Mouse (Mus musculus): Measurements from ENCODE around the gene Plvap.
A peak's percentile ranks its signal among the peaks of the same experiment; 100 is the strongest.

The Plvap gene

GRCm38 (mm10) chr8:71485142-71486135 lies 26.1 kb downstream of the Plvap start, which contains the start of gene Ano8:
Ano8 (minus strand) TSS chr8:71485963.
- peak; percentile 87 for DNase-seq

- no peak for DNase-seq
These were observed 26.8 kb downstream of the Plvap start for GRCm38 (mm10) chr8:71484736-71485135.

GRCm38 (mm10) chr8:71483932-71484331 lies 27.6 kb downstream of the Plvap start:
- peak; percentile 85 for DNase-seq

GRCm38 (mm10) chr8:71478943-71479342 lies 32.6 kb downstream of the Plvap start:
- no peak for DNase-seq

GRCm38 (mm10) chr8:71477196-71477845 lies 34.2 kb downstream of the Plvap start:
- DNase-seq = peak; percentile 65

- peak; percentile 90 for DNase-seq
These were observed 35.2 kb downstream of the Plvap start for GRCm38 (mm10) chr8:71476099-71476940.

GRCm38 (mm10) chr8:71475702-71476075 lies 35.9 kb downstream of the Plvap start:
- no peak for DNase-seq

GRCm38 (mm10) chr8:71474785-71475701 lies 36.5 kb downstream of the Plvap start:
- DNase-seq = no peak

GRCm38 (mm10) chr8:71474344-71474743 lies 37.2 kb downstream of the Plvap start:
- no peak for DNase-seq

GRCm38 (mm10) chr8:71472601-71473386 lies 38.8 kb downstream of the Plvap start:
- no peak for DNase-seq

GRCm38 (mm10) chr8:71471861-71472260 lies 39.7 kb downstream of the Plvap start:
- DNase-seq = no peak

- DNase-seq = no peak
These were observed 40.7 kb downstream of the Plvap start for GRCm38 (mm10) chr8:71470913-71471255.

- DNase-seq = no peak
These were observed 41.2 kb downstream of the Plvap start for GRCm38 (mm10) chr8:71470146-71470912.

GRCm38 (mm10) chr8:71469411-71469810 lies 42.1 kb downstream of the Plvap start:
- peak; percentile 73 for DNase-seq

GRCm38 (mm10) chr8:71468916-71469315 lies 42.6 kb downstream of the Plvap start, which contains the start of gene Dda1:
Dda1 (plus strand) TSS chr8:71469199.
- DNase-seq = peak; percentile 94

- DNase-seq = no peak
These were observed 43.6 kb downstream of the Plvap start for GRCm38 (mm10) chr8:71468001-71468400.

- no peak for DNase-seq
These were observed 44.4 kb downstream of the Plvap start for GRCm38 (mm10) chr8:71467201-71467600.

GRCm38 (mm10) chr8:71466198-71466597 lies 45.4 kb downstream of the Plvap start:
- no peak for DNase-seq

- no peak for DNase-seq
These were observed 45.8 kb downstream of the Plvap start for GRCm38 (mm10) chr8:71465733-71466132.
